8 mouse cellular contexts compared by ENCODE assay signal in the genomic region with DNA sequence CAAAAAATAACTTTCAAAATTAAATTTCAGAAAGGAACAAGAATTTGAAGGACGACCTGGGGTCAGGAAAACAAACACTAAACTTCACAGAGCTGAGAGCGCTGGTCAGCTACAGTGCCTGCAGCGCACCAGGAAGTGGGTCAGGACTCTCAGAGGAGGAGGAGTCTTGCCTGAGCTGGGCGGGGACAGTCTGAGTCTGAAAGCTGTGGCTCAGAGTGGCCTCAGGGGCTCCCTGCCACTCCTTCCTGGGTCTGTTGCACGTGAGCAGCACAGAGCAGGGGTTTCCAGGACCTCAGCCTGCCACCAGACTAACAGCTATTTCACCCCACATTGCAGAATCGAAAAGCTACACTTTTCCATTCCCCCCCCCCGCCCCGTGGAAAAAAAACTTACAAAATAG. TPM values are rescaled to one million over a fixed set of nuclear protein-coding genes. Genes with fewer than 3 reads are reported as not detected.
DNase-seq lines count a peak whose midpoint lies in the region; ATAC-seq and TF ChIP-seq lines count a peak whose summit lies in the region.

No protein-coding gene starts in this region.

- 13% methylated on average over 8 of the region's 8 CpGs for WGBS in heart, embryonic 16.5 days
- 3% methylated on average over 8 of the region's 8 CpGs for WGBS in macrophage (ENCODE audit: missing documents)

- intact Hi-C loops in left cerebral cortex, adult 2 months (cut with DNase I), result no loop called here

- H3K9ac ChIP-seq in heart, embryonic 16.5 days (ENCODE audit: low read length), result peak overlapping the region; percentile 29

- peaks cover 69% of the 10 kb centered on the region for H3K4me1 ChIP-seq in heart, embryonic 16.5 days (ENCODE audit: control insufficient read depth, insufficient read depth, low read length)

- no peaks in the 10 kb centered on the region for H3K27me3 ChIP-seq in heart, embryonic 16.5 days (ENCODE audit: control insufficient read depth, insufficient read depth, low read length)

- H3K9me3 ChIP-seq in heart, embryonic 16.5 days (replicated peaks; ENCODE audit: control insufficient read depth, low read length), result no peaks in the 10 kb centered on the region

- H3K79me2 ChIP-seq in macrophage (ENCODE audit: inconsistent target), result peaks cover 100% of the 10 kb centered on the region

- no peak for TF ChIP-seq CTCF in left cerebral cortex, adult 2 months (IDR thresholded peaks at IDR 0.05)

- H3K4me2 ChIP-seq in heart, embryonic 16.5 days (ENCODE audit: low read depth, low read length), result peak overlapping the region; percentile 43

- peak overlapping the region; percentile 90 for H3K27ac ChIP-seq in heart, embryonic 16.5 days (ENCODE audit: low read length)
- peak overlapping the region; percentile 80 for H3K27ac ChIP-seq in macrophage
- H3K27ac ChIP-seq in left cerebral cortex, adult 2 months, result no peak overlapping the region

- ATAC-seq in erythroblast, adult 5-6 weeks (replicated peaks; ENCODE audit: low FRiP score, poor library complexity, severe bottlenecking), result peak; percentile 92
- peak; percentile 78 for ATAC-seq in heart, embryonic 16.5 days (replicated peaks; ENCODE audit: extremely low read depth, insufficient read depth, low FRiP score)

- peak; percentile 88 for DNase-seq in CD4-positive, CD25-positive, alpha-beta regulatory T cell, adult 2 months (ENCODE audit: low read depth, low spot score)
- peak; percentile 67 for DNase-seq in Muller cell, postnatal 12 days (ENCODE audit: inconsistent ontology term)
- DNase-seq in kidney, postnatal 14 days, result peak; percentile 88
- DNase-seq in spleen, postnatal 14 days (ENCODE audit: low spot score in 2 of 2), result peak; percentile 50 to 57
- no peak for DNase-seq in left cerebral cortex, adult 2 months (ENCODE audit: extremely low spot score in 1 of 2, low spot score in 2 of 2)

- H3K4me3 ChIP-seq in heart, embryonic 16.5 days (ENCODE audit: low read length), result 0 out of 2 replicates have a peak overlapping the region, but pooled peaks have one; percentile 4
- peak overlapping the region; percentile 0; the same call in 1 of the 2 replicates for H3K4me3 ChIP-seq in macrophage (ENCODE audit: inconsistent target)
- H3K4me3 ChIP-seq in left cerebral cortex, adult 2 months, result no peak overlapping the region

- no peaks in the 10 kb centered on the region for H3K36me3 ChIP-seq in heart, embryonic 16.5 days (ENCODE audit: control insufficient read depth, insufficient read depth)
- no peaks in the 10 kb centered on the region; the same call in 1 of the 2 replicates for H3K36me3 ChIP-seq in macrophage (ENCODE audit: inconsistent target)

RNA-seq across cellular contexts. Expression of a gene that starts 11.8 kb away (rescaled TPM):
- total RNA-seq in erythroblast, adult 5-6 weeks (2015; ENCODE audit: low replicate concordance), result 29.0 and 36.7 TPM in 2 replicates
- total RNA-seq in erythroblast, adult 5-6 weeks (2017; ENCODE audit: low replicate concordance), result 40.0 and 79.6 TPM in 2 replicates
- polyA plus RNA-seq in heart, embryonic 16.5 days (2015; fragmentation: Nextera tagmentation; extraction: Ambion mirVana), result 11.7 and 12.9 TPM in 2 replicates
- total RNA-seq in macrophage (2018; cell fraction: chromatin; rRNA removed), result 100 to 1,000 TPM in 13 of 26 experiments, 10 to 100 TPM in 13; 30.3 to 165 (median 107) TPM
- 100 to 1,000 TPM in 6 of 26 experiments, 10 to 100 TPM in 20; 25.9 to 112 (median 84.7) TPM for total RNA-seq in macrophage (2018; cell fraction: cytosol; rRNA removed)
- total RNA-seq in macrophage (2018; cell fraction: nucleus; rRNA removed), result 100 to 1,000 TPM in 12 of 26 experiments, 10 to 100 TPM in 14; 53.0 to 197 (median 92.2) TPM
- 17.8 to 36.0 TPM (median 34.3 TPM) in 3 replicates for polyA plus RNA-seq in macrophage (2018)
- total RNA-seq in left cerebral cortex, adult 2 months (2021), result 10 to 100 TPM in 1 of 2 experiments, 1 to 10 TPM in 1; 8.8 to 11.1 TPM

Comparison
In these comparisons a context has a peak if more than half of its experiments do, and no peak if none do; other contexts are left out.
1. DNase-seq: peak in CD4-positive, CD25-positive, alpha-beta regulatory T cell, adult 2 months (single experiment), Muller cell, postnatal 12 days (single experiment), kidney, postnatal 14 days (single experiment) and spleen, postnatal 14 days (2 of 2); none in left cerebral cortex, adult 2 months (0 of 2).